Mouse (Mus musculus) cerebellum, postnatal 10 days (tissue): ENCODE measurements around the gene Prkg1.
A peak's percentile ranks its signal among the peaks of the same experiment; 100 is the strongest.

Experiments used
- DNase-seq, 2 experiments: peaks; one replicate each; pipeline ENCODE4 v3.0.0; 2021; ENCODE audit warnings: mixed read lengths in 2 of 2

The Prkg1 gene

GRCm38 (mm10) chr19:30554467-30554881 is 1210.4 kb downstream of the Prkg1 start:
- DNase-seq: peak; percentile 85 to 91

GRCm38 (mm10) chr19:30553740-30554139 is 1211.1 kb downstream of the Prkg1 start:
- DNase-seq: peak in 1 of 2 experiments; percentile 6

- DNase-seq: no peak
Observed at GRCm38 (mm10) chr19:30552260-30552659, 1212.6 kb downstream of the Prkg1 start.

- peak; percentile 13 to 22 for DNase-seq
Observed at GRCm38 (mm10) chr19:30549854-30550647, 1214.8 kb downstream of the Prkg1 start.

DNA sequence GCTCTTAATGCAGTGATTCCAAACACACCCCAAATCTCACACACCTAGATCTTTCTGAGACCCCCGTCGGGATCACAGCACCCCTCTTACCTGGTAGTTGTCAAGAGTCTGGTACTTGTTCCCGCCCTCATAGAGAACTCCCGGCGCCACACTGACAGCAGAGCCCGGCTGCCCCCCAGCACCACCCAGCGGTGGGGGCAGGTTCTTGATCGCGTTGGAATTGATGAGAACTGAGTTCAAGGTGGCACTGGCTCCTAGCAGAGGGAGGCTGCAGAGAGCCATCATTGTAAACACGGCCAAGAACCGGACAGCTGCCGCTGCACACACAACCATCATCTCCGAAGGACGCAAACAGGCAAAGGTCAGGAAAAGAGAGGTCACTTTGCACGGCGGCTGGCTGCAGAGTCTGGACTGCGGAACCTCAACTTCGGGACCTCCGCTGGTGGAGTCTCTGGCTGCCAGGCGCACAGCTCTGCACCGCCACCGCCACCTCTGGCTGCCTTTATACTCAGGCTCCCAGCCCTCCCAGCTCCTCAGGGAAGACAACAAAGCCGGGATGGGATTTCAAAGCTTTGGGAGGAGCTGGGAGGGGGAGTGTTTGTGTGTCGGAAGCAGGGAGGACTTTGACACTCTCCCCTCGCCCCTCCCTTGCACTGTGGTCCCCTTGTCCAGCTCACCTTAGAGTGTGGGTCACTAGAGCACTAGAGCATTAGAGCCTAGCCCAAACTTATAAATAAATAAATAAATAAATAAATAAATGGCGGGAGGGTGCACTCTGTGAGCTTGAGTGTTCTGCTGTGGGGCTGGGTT is 1215.6 kb downstream of the Prkg1 start, which contains the start of gene Dkk1:
Dkk1 (minus strand) TSS at position 622 of the 810 bp plus-strand sequence.
- DNase-seq: peak; percentile 16 to 32

DNA sequence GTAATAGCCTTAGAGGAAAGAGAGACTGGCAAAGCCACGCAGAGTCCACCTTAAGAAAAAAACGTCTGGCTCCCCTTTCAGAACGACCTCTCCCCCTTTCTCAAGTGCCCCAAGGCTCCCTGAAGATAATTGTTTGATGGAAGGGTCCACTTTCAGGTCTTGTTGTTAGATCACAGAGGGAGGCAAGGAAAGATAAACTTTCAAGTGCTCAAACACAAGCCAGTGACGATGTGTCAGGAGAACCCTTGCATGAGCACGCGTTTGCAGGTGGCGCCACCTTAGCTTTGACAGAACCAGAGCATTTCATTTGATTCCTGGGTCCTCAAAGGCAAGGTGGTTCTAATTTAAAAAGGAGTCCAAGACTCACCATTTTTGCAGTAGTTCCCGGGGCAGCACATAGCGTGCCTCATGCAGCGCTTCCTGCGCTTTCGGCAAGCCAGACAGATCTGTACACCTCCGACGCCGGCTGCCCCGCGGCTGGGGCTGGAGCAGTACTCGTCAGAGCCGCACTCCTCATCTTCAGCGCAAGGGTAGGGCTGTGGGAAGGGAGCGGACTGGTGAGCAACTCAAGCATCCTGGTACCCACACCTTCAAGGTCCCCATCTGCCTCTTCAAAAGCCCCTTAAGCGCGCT is 1216.3 kb downstream of the Prkg1 start:
- peak; percentile 14 to 21 for DNase-seq

GRCm38 (mm10) chr19:30539365-30539941 is 1225.4 kb downstream of the Prkg1 start:
- peak; percentile 23 to 34 for DNase-seq

GRCm38 (mm10) chr19:30516771-30517170 is 1248.1 kb downstream of the Prkg1 start:
- no peak for DNase-seq
